Mouse (Mus musculus) naive thymus-derived CD4-positive, alpha-beta T cell, adult 2 months (primary cell): ENCODE measurements around the gene Mrpl11.
"Not testable (repeated sequence)": the region's sequence is repeated elsewhere in the genome, so short reads cannot be mapped to it uniquely, and the experiment has no call there.

Experiments used
- DNase-seq: peaks from one replicate; pipeline ENCODE4 v3.0.0-alpha.2; 2011; ENCODE audit warnings: low read depth

The Mrpl11 gene

GRCm38 (mm10) chr19:4961928-4962601 is at the start of gene Mrpl11:
Mrpl11 (plus strand) TSS chr19:4962147.
- peak; percentile 96 for DNase-seq

- no peak for DNase-seq
Observed at GRCm38 (mm10) chr19:4915924-4916603, 45.9 kb upstream of the Mrpl11 start.

- no peak for DNase-seq
Observed at GRCm38 (mm10) chr19:4916827-4917226, 45.1 kb upstream of the Mrpl11 start.

GRCm38 (mm10) chr19:4919652-4920051 is 42.3 kb upstream of the Mrpl11 start:
- no peak for DNase-seq

- no peak for DNase-seq
Observed at GRCm38 (mm10) chr19:4925121-4925860, 36.7 kb upstream of the Mrpl11 start.

GRCm38 (mm10) chr19:4927904-4928531 is 33.9 kb upstream of the Mrpl11 start, which contains the start of gene Dpp3:
Dpp3 (minus strand) TSS chr19:4928287.
- peak; percentile 96 for DNase-seq

GRCm38 (mm10) chr19:4928781-4929180 is 33.2 kb upstream of the Mrpl11 start:
- DNase-seq, result peak; percentile 33

GRCm38 (mm10) chr19:4936896-4937295 is 25.1 kb upstream of the Mrpl11 start:
- no peak for DNase-seq

GRCm38 (mm10) chr19:4937444-4938310 is 24.3 kb upstream of the Mrpl11 start:
- DNase-seq, result no peak

GRCm38 (mm10) chr19:4942551-4943252 is 19.2 kb upstream of the Mrpl11 start, which contains the start of gene Peli3:
Peli3 (minus strand) TSS chr19:4943127.
- DNase-seq, result peak; percentile 77

- DNase-seq, result no peak
Observed at GRCm38 (mm10) chr19:4943253-4943588, 18.7 kb upstream of the Mrpl11 start.

GRCm38 (mm10) chr19:4945540-4945939 is 16.4 kb upstream of the Mrpl11 start:
- no peak for DNase-seq

GRCm38 (mm10) chr19:4948641-4949040 is 13.3 kb upstream of the Mrpl11 start:
- not testable (repeated sequence) for DNase-seq

GRCm38 (mm10) chr19:4968236-4968635 is 6.3 kb downstream of the Mrpl11 start:
- DNase-seq, result peak; percentile 60

- peak; percentile 82 for DNase-seq
Observed at GRCm38 (mm10) chr19:4981767-4982166, 19.8 kb downstream of the Mrpl11 start.

GRCm38 (mm10) chr19:4989013-4989412 is 27.1 kb downstream of the Mrpl11 start:
- DNase-seq, result peak; percentile 69

GRCm38 (mm10) chr19:4989434-4990255 is 27.7 kb downstream of the Mrpl11 start:
- no peak for DNase-seq

- DNase-seq, result no peak
Observed at GRCm38 (mm10) chr19:4990256-4990625, 28.3 kb downstream of the Mrpl11 start, which contains the start of gene Npas4. Npas4 (minus strand) TSS chr19:4990316.

- DNase-seq, result no peak
Observed at GRCm38 (mm10) chr19:4990716-4991115, 28.8 kb downstream of the Mrpl11 start.

GRCm38 (mm10) chr19:4992371-4992770 is 30.4 kb downstream of the Mrpl11 start:
- DNase-seq, result no peak
